Mouse (Mus musculus): ENCODE data around the gene C330021F23Rik.

DNA sequence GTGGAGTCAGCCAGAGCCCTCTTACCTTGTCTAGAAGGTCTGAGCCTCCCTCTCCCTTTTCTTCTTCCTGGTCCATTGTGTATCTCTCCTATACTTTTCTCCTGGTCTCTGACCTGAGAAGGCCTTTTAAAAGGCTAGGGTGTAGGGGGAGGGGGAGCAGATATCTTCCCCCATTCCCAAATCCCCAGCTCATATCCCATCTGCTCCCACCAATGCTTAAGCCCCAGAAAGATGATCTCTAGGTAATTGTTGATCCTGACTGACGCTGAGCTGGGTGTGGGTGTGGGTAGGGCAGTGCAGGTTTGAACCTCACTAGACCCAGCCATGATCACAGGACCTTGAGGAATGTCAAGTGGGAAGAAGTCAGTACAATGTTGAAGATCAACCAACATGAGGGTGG, 57.7 kb downstream of the C330021F23Rik start, which contains the start of gene Pcp2:
- TF ChIP-seq CTCF (IDR thresholded peaks at IDR 0.05; ENCODE audit: insufficient read depth, low read length) (no peak), POLR2A (IDR thresholded peaks at IDR 0.05; ENCODE audit: borderline replicate concordance, extremely low read depth, low read depth, low read length) (no peak)

Measured in lung, adult 2 months (tissue).